Mouse (Mus musculus): ENCODE measurements around the gene Tmco5b.

Gene Tmco5b

DNA sequence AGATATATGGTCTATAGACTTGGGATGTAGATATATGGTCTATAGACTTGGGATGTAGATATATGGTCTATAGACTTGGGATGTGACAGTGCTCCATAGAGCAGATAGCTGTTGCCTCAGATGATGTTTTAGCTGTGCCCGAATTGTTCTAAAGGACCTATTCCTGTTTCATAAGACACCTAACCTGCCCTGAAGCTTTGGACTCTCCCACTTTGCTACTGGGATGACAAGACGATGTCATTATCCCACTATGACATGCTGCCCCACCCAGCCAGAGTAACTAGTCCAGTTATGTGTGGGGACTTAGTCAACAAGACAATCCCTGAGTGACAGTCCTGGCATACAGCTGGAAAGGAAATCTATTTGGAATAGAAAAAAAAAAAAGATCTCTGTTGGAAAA lies at the start of gene Tmco5b:
Gene Tmco5b (plus strand): TSS at position 301 of the 400 bp plus-strand sequence.
- no peak for DNase-seq

- no peak for DNase-seq
Observed at GRCm38 (mm10) chr2:113236993-113237392, 48.5 kb upstream of the Tmco5b start.

DNA sequence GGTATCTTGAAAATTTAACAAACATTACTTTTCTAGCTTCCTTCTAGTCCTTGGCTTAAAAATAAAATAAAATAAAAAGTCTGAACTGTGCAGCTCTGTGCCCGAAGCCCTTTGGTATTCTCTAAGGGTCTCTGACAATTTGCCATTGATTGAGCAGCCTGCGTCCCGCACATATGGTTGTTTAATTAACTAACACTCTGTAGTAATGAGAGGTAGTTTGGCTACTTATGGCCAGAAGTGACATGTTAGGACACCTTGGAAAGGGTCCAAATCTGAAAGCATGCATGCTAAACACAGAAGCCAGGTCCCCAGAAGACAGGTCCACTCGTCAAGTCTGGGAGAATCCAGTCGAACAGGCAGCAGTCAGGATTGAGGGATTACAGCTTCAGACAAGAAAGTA lies 46.7 kb upstream of the Tmco5b start:
- DNase-seq: no peak

GRCm38 (mm10) chr2:113302349-113303239 lies 17.1 kb downstream of the Tmco5b start:
- DNase-seq: peak; percentile 7 to 28

DNA sequence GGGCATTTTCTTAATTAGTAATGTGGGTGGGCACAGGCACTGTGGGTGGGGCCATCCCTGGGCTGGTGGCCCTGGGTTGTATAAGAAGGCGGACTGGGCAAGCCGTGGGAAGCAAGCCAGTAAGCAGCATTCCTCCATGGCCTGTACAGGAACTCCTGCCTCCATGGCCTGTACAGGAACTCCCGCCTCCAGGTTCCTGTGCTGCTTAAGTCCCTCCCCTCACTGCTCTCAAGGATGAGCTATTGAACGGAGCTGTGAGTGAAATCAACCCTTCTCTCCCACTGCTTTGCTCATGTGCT lies 17.7 kb downstream of the Tmco5b start:
- no peak for DNase-seq

- DNase-seq: peak; percentile 57 to 85
Observed at GRCm38 (mm10) chr2:113305339-113305738, 19.8 kb downstream of the Tmco5b start.

GRCm38 (mm10) chr2:113311211-113311610 lies 25.7 kb downstream of the Tmco5b start:
- no peak for DNase-seq

DNA sequence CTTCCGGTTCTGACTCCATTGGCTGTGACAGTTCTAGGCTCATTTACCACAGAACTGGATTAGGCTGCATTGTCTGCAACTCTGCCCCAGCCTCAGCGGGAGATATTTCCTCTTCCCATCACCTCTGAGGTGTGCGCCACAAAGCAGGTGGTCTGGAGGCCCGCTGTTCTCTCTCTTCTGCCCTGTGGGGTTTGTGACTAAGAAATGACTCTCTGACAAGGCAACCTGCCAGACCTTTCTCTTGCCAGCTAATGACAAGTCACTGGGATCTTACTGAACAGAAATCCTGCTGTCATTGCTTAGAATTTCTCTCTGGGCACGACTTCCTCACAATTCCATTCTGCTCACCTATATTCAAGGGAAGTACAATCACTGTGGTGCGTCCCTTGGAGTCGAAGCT lies 37.5 kb downstream of the Tmco5b start:
- no peak for DNase-seq

DNA sequence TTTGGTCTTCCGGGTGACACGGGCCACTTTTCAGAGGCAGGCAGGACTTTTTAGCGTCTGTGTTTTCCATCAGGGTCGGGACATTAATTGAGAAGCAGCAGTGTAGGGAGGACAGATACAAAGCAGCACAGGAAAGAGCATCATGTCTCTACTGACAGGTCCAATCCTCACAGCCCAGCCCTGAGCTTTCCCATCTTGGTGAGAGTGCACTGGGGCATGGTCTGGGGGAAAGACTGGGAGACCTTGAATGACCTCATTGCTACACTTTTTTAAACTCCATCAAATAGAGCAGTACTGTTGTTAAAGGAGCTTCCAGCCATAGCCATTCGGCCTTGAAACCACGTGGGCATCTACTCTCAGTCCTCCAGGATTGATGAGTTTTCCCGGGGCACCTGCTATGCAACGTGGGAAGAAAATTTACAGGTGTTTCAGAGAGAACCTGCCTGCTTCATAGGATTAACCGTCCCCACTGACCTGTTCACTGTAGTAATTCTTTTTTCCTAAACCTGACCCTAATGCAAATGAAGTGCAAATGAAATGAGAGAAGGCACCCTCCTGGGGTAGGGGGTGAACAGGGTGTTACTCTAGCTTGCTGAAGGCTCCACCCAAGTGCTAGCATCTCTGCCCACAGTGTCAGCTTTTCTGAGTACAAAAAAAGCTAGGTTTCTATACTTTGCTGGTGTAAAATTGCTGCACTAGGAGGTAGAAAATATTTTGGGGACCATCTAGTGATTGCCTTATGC lies 48.4 kb downstream of the Tmco5b start:
- no peak for DNase-seq

DNA sequence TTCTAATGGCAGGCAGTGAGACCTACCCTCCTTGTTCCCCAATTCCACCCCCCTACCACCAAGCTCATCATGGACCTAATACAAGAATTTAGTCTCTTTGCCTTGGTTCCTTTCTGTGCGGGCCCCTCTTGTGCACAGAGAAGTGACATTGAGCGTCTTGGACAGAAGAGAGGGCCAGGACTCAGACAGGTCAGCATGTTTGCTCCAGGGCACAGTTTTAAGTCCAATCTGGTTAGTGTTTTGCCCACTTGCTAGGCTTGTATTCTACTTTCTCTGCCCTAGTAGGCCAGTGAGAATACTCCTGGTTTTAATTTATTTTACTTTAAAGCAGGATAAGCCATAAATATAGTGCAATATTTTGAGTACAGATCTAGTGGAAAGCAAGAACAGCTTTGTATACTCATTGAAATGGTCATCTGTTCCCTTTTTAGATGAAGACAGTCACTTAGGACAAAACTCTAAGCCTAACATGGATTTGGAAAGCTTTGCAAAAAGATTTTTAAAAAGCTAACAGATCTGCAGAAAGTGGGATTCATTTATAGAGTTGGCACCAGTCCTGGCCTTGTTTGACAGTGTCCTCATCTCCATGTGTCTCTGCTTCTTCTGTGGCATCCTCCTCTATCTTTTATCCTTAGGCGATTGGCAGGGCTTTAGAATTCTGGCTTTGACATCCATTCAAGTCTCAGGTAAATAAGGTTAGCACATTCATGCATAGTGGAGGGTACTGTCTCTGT lies 50.2 kb downstream of the Tmco5b start:
- DNase-seq: peak in 1 of 2 experiments; percentile 37

DNA sequence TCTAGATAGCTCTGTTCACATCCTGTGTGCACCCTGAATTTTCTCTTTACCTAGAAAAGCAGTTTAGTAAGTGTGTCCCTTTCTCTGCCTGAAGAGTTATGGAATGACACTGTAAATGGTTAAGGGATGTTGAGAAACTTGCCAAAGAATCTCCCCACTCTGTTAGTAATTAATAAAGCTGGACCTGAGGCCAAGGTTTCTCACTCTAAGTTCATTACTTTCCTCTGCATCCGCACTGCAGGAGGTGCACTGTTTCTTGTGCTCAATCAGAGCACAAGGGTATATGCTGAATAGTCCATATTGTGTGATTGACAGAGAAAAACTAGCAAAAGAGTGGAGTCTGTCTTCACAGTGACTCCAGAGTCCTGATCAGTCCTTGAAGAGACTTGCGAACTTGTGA lies 59.0 kb downstream of the Tmco5b start:
- peak; percentile 58 to 82 for DNase-seq
